Mouse (Mus musculus): ENCODE data around the gene Plcl2. TPM values are rescaled to one million over a fixed set of nuclear protein-coding genes. Genes with fewer than 3 reads are reported as not detected.

Plcl2 gene
- polyA plus RNA-seq, 1 experiment from 2014 or later = 9.0 TPM

- no peaks in the 10 kb centered on the region for H3K36me3 ChIP-seq (ENCODE audit: control insufficient read depth, insufficient read depth, low read length)
- 68% methylated on average over 5 of the region's 5 CpGs for WGBS
- no peak for DNase-seq (ENCODE audit: low spot score)
- no peak overlapping the region for H3K4me2 ChIP-seq (ENCODE audit: low read depth)
- H3K4me3 ChIP-seq (ENCODE audit: low read depth, low read length) = no peak overlapping the region
- H3K9me3 ChIP-seq (ENCODE audit: control insufficient read depth, low read length) = no peaks in the 10 kb centered on the region
- no peak overlapping the region for H3K27ac ChIP-seq (ENCODE audit: low read depth, low read length)
- no peaks in the 10 kb centered on the region for H3K4me1 ChIP-seq (ENCODE audit: control insufficient read depth, insufficient read depth, low read length)
- H3K9ac ChIP-seq (ENCODE audit: low read length) = no peak overlapping the region
- no peak for ATAC-seq (ENCODE audit: insufficient read depth, low FRiP score, low TSS enrichment)
- no peaks in the 10 kb centered on the region for H3K27me3 ChIP-seq (ENCODE audit: control insufficient read depth, insufficient read depth, low read length)
These were observed 145.7 kb downstream of the Plcl2 start for GRCm38 (mm10) chr17:50654741-50655415.

DNA sequence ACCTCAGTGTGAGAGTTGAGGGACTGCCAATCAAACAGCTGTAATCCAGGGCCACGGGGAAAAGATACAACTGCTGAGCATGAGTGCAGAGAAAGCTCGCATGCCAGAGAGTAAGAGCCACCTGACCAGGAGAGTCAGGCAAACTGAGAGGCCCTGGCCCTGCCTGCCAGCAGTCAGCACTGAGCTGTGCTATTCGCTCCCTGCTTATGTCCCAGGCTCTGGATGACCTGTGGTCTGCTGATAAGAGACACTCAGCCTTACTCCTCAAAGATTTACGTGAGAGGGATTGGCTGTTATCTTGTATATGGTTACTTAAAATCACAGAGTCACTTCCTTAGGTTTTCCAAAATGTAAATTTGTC, 146.2 kb downstream of the Plcl2 start:
- Histone ChIP-seq H3K27me3 (ENCODE audit: control insufficient read depth, insufficient read depth, low read length) (no peaks in the 10 kb centered on the region), H3K4me1 (ENCODE audit: control insufficient read depth, insufficient read depth, low read length) (no peaks in the 10 kb centered on the region), H3K4me3 (ENCODE audit: low read depth, low read length) (no peak overlapping the region), H3K9me3 (ENCODE audit: control insufficient read depth, low read length) (no peaks in the 10 kb centered on the region), H3K27ac (ENCODE audit: low read depth, low read length) (no peak overlapping the region), H3K36me3 (ENCODE audit: control insufficient read depth, insufficient read depth, low read length) (no peaks in the 10 kb centered on the region), H3K4me2 (ENCODE audit: low read depth) (no peak overlapping the region), H3K9ac (ENCODE audit: low read length) (no peak overlapping the region)
- WGBS = 78% methylated on average over 4 of the region's 4 CpGs
- ATAC-seq (ENCODE audit: insufficient read depth, low FRiP score, low TSS enrichment) = no peak
- no peak for DNase-seq (ENCODE audit: low spot score)

DNA sequence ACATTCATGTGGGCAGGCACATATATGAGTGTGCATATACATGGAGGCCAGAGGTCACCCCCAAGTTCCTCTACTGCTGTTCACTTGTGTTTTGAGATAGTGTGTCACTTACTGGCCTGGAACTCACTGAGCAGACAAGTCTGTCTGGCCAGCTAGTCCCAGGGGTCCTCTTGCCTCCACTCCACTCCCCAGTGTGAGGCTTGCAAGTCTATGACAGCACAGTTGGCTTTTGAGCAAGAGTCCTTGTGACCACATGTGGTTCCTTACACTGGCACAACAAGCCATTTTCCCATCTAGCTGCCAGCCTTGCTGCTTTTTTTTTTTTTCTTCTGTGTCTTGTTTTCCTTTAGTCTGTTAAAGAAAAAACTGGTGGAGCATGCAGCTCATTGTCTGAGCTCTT, 148.1 kb downstream of the Plcl2 start:
- H3K36me3 ChIP-seq (ENCODE audit: control insufficient read depth, insufficient read depth, low read length) = no peaks in the 10 kb centered on the region
- no peak overlapping the region for H3K9ac ChIP-seq (ENCODE audit: low read length)
- no peak overlapping the region for H3K4me2 ChIP-seq (ENCODE audit: low read depth)
- H3K27me3 ChIP-seq (ENCODE audit: control insufficient read depth, insufficient read depth, low read length) = no peaks in the 10 kb centered on the region
- ATAC-seq (ENCODE audit: insufficient read depth, low FRiP score, low TSS enrichment) (no peak), DNase-seq (ENCODE audit: low spot score) (no peak)
- no peaks in the 10 kb centered on the region for H3K9me3 ChIP-seq (ENCODE audit: control insufficient read depth, low read length)
- no peak overlapping the region for H3K4me3 ChIP-seq (ENCODE audit: low read depth, low read length)
- H3K4me1 ChIP-seq (ENCODE audit: control insufficient read depth, insufficient read depth, low read length) = no peaks in the 10 kb centered on the region
- no peak overlapping the region for H3K27ac ChIP-seq (ENCODE audit: low read depth, low read length)

DNA sequence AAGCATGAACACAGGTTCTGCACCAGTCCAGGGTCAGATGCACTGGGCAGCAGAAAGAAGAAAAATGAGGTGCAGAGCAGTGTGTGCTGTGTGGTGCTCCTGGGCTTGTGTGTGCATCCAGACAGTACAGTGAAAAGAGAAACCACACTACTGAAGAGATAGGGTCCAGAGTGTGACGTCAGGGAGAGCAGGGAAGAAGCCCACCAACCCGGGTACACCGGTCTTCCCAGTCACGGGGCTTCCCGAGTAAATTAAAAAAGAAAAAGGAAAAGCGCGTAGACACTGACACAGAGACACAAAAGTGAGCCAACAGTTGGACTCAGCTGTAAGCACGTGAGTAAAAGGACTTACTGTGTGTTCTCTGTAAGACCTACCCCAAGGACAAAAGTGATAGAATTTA, 149.7 kb downstream of the Plcl2 start:
- H3K9me3 ChIP-seq (ENCODE audit: control insufficient read depth, low read length) = no peaks in the 10 kb centered on the region
- H3K36me3 ChIP-seq (ENCODE audit: control insufficient read depth, insufficient read depth, low read length) = no peaks in the 10 kb centered on the region
- DNase-seq (ENCODE audit: low spot score) = no peak
- H3K4me1 ChIP-seq (ENCODE audit: control insufficient read depth, insufficient read depth, low read length) = no peaks in the 10 kb centered on the region
- no peak for ATAC-seq (ENCODE audit: insufficient read depth, low FRiP score, low TSS enrichment)
- H3K4me2 ChIP-seq (ENCODE audit: low read depth) = no peak overlapping the region
- WGBS = 93% methylated on average over 8 of the region's 8 CpGs
- H3K4me3 ChIP-seq (ENCODE audit: low read depth, low read length) = no peak overlapping the region
- H3K9ac ChIP-seq (ENCODE audit: low read length) = no peak overlapping the region
- no peak overlapping the region for H3K27ac ChIP-seq (ENCODE audit: low read depth, low read length)
- no peaks in the 10 kb centered on the region for H3K27me3 ChIP-seq (ENCODE audit: control insufficient read depth, insufficient read depth, low read length)

DNA sequence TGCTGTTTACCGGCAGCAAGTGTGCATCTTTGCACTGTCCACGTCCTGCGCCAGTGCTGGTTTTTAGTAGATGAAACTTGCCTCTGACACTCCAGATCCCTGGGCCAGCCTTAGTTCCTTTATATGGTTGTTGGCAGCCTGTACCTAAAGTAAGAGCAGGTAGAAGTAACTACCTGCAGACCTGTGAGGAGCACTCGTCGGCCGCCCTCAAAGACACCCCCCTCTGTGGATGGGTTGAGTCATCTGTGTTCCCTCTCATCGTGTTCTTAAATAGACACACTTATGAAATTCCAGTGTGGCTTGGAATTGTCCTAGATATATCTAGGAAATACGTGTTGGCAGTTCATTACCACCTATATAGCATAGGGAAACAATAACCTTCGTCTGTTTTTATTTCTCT, 158.4 kb downstream of the Plcl2 start:
- no peak overlapping the region for H3K4me3 ChIP-seq (ENCODE audit: low read depth, low read length)
- 94% methylated on average over 9 of the region's 9 CpGs for WGBS
- ATAC-seq (ENCODE audit: insufficient read depth, low FRiP score, low TSS enrichment) (no peak), DNase-seq (ENCODE audit: low spot score) (no peak)
- H3K9me3 ChIP-seq (ENCODE audit: control insufficient read depth, low read length) = no peaks in the 10 kb centered on the region
- H3K4me1 ChIP-seq (ENCODE audit: control insufficient read depth, insufficient read depth, low read length) = no peaks in the 10 kb centered on the region
- H3K4me2 ChIP-seq (ENCODE audit: low read depth) = no peak overlapping the region
- H3K27ac ChIP-seq (ENCODE audit: low read depth, low read length) = no peak overlapping the region
- H3K9ac ChIP-seq (ENCODE audit: low read length) = no peak overlapping the region
- H3K36me3 ChIP-seq (ENCODE audit: control insufficient read depth, insufficient read depth, low read length) = no peaks in the 10 kb centered on the region
- no peaks in the 10 kb centered on the region for H3K27me3 ChIP-seq (ENCODE audit: control insufficient read depth, insufficient read depth, low read length)

- no peak overlapping the region for H3K4me3 ChIP-seq (ENCODE audit: low read depth, low read length)
- no peak for DNase-seq (ENCODE audit: low spot score)
- no peaks in the 10 kb centered on the region for H3K9me3 ChIP-seq (ENCODE audit: control insufficient read depth, low read length)
- no peaks in the 10 kb centered on the region for H3K36me3 ChIP-seq (ENCODE audit: control insufficient read depth, insufficient read depth, low read length)
- ATAC-seq (ENCODE audit: insufficient read depth, low FRiP score, low TSS enrichment) = no peak
- H3K9ac ChIP-seq (ENCODE audit: low read length) = no peak overlapping the region
- H3K27ac ChIP-seq (ENCODE audit: low read depth, low read length) = no peak overlapping the region
- no peaks in the 10 kb centered on the region for H3K4me1 ChIP-seq (ENCODE audit: control insufficient read depth, insufficient read depth, low read length)
- 83% methylated on average over 4 of the region's 4 CpGs for WGBS
- no peaks in the 10 kb centered on the region for H3K27me3 ChIP-seq (ENCODE audit: control insufficient read depth, insufficient read depth, low read length)
- H3K4me2 ChIP-seq (ENCODE audit: low read depth) = no peak overlapping the region
These were observed 159.5 kb downstream of the Plcl2 start for GRCm38 (mm10) chr17:50668681-50669208.

DNA sequence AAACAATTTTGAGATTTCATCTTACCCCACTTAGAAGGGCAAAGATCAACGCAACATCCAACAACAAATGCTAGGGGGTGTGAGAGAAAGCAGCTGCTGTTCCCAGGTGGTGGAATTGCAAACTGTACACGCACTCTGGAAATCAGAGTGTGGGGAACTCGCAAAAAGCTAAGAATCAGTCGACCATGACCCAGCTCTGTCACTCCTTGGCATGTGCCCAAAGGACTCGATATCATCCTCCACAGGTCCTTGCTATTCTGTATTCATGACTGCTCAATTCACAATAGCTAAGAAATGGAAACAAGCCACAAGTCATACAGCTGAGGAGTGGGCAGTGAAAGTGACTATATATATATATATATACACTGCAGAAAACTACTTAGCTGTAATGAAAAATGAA, 162.2 kb downstream of the Plcl2 start:
- Histone ChIP-seq H3K27ac (ENCODE audit: low read depth, low read length) (no peak overlapping the region), H3K9ac (ENCODE audit: low read length) (no peak overlapping the region), H3K27me3 (ENCODE audit: control insufficient read depth, insufficient read depth, low read length) (no peaks in the 10 kb centered on the region), H3K9me3 (ENCODE audit: control insufficient read depth, low read length) (no peaks in the 10 kb centered on the region), H3K4me1 (ENCODE audit: control insufficient read depth, insufficient read depth, low read length) (no peaks in the 10 kb centered on the region), H3K36me3 (ENCODE audit: control insufficient read depth, insufficient read depth, low read length) (no peaks in the 10 kb centered on the region), H3K4me3 (ENCODE audit: low read depth, low read length) (no peak overlapping the region), H3K4me2 (ENCODE audit: low read depth) (no peak overlapping the region)
- DNase-seq (ENCODE audit: low spot score) = no peak
- no peak for ATAC-seq (ENCODE audit: insufficient read depth, low FRiP score, low TSS enrichment)
- WGBS = 89% methylated on average over 5 of the region's 5 CpGs

- Histone ChIP-seq H3K27ac (ENCODE audit: low read depth, low read length) (no peak overlapping the region), H3K4me1 (ENCODE audit: control insufficient read depth, insufficient read depth, low read length) (no peaks in the 10 kb centered on the region), H3K9ac (ENCODE audit: low read length) (no peak overlapping the region), H3K27me3 (ENCODE audit: control insufficient read depth, insufficient read depth, low read length) (no peaks in the 10 kb centered on the region), H3K4me3 (ENCODE audit: low read depth, low read length) (no peak overlapping the region), H3K36me3 (ENCODE audit: control insufficient read depth, insufficient read depth, low read length) (no peaks in the 10 kb centered on the region), H3K9me3 (ENCODE audit: control insufficient read depth, low read length) (no peaks in the 10 kb centered on the region), H3K4me2 (ENCODE audit: low read depth) (no peak overlapping the region)
- ATAC-seq (ENCODE audit: insufficient read depth, low FRiP score, low TSS enrichment) = no peak
- no peak for DNase-seq (ENCODE audit: low spot score)
- 86% methylated on average over 7 of the region's 7 CpGs for WGBS
These were observed 165.4 kb downstream of the Plcl2 start for GRCm38 (mm10) chr17:50674580-50674979.

- H3K9me3 ChIP-seq (ENCODE audit: control insufficient read depth, low read length) = no peaks in the 10 kb centered on the region
- no peaks in the 10 kb centered on the region for H3K27me3 ChIP-seq (ENCODE audit: control insufficient read depth, insufficient read depth, low read length)
- no peaks in the 10 kb centered on the region for H3K4me1 ChIP-seq (ENCODE audit: control insufficient read depth, insufficient read depth, low read length)
- H3K36me3 ChIP-seq (ENCODE audit: control insufficient read depth, insufficient read depth, low read length) = no peaks in the 10 kb centered on the region
- no peak for DNase-seq (ENCODE audit: low spot score)
- no peak overlapping the region for H3K4me3 ChIP-seq (ENCODE audit: low read depth, low read length)
- H3K9ac ChIP-seq (ENCODE audit: low read length) = no peak overlapping the region
- no peak overlapping the region for H3K27ac ChIP-seq (ENCODE audit: low read depth, low read length)
- WGBS = 89% methylated on average over 11 of the region's 11 CpGs
- no peak overlapping the region for H3K4me2 ChIP-seq (ENCODE audit: low read depth)
- no peak for ATAC-seq (ENCODE audit: insufficient read depth, low FRiP score, low TSS enrichment)
These were observed 166.0 kb downstream of the Plcl2 start for GRCm38 (mm10) chr17:50675231-50675630.
